Mouse (Mus musculus) neural tube, embryonic 13.5 days (tissue): ENCODE measurements at regions not wholly inside any gene's neighbourhood (a gene's known extent, or its start where the extent isn't known, plus 50 kb on each side); places are given as distances from the start of the nearest gene placed in this dataset.

Source experiments
- ATAC-seq: fragments of 200-750 bp; cut with Nextera tagmentation; 2 replicates; pipeline ENCODE4 v1.8.0; 2017; ENCODE audit warnings: low read depth, mild to moderate bottlenecking, moderate TSS enrichment, moderate library complexity
- H3K27ac ChIP-seq: fragments of 300-500 bp; sonication (generic); replicated peaks from 2 replicates; pipeline ENCODE4 v1.5.1; 2015; ENCODE audit warnings: moderate library complexity, mild to moderate bottlenecking, inconsistent platforms
- H3K27me3 ChIP-seq: fragments of 300-500 bp; sonication (generic); 2 replicates; pipeline ENCODE4 v1.6.1; 2015; ENCODE audit warnings: mild to moderate bottlenecking, inconsistent platforms
- H3K36me3 ChIP-seq: fragments of 300-500 bp; sonication (generic); 2 replicates; pipeline ENCODE4 v1.6.1; 2015; ENCODE audit warnings: mild to moderate bottlenecking, inconsistent platforms
- H3K4me1 ChIP-seq: fragments of 300-500 bp; sonication (generic); replicated peaks from 2 replicates; pipeline ENCODE4 v1.6.1; 2015; ENCODE audit warnings: inconsistent platforms
- H3K4me2 ChIP-seq: fragments of 300-500 bp; sonication (generic); 2 replicates; pipeline ENCODE4 v1.6.1; 2015; ENCODE audit warnings: inconsistent platforms, mild to moderate bottlenecking, moderate library complexity
- H3K4me3 ChIP-seq: fragments of 300-500 bp; sonication (generic); 2 replicates; pipeline ENCODE4 v1.5.1; 2015; ENCODE audit warnings: mild to moderate bottlenecking, inconsistent platforms
- H3K9ac ChIP-seq: fragments of 300-500 bp; sonication (generic); 2 replicates; pipeline ENCODE4 v1.6.1; 2015; ENCODE audit warnings: moderate library complexity, mild to moderate bottlenecking, inconsistent platforms
- H3K9me3 ChIP-seq: fragments of 300-500 bp; sonication (generic); 2 replicates; pipeline ENCODE4 v1.6.1; 2016; ENCODE audit warnings: inconsistent platforms
- WGBS: fragments of 180-500 bp; shearing (Covaris S2); methylation state at CpG from one replicate; pipeline ENCODE4 v1.1.7; 2015; 5-methylcytosine and 5-hydroxymethylcytosine counted together

GRCm38 (mm10) chr17:14610791-14611522 lies 83.1 kb downstream of the Thbs2 start:
- H3K9me3 ChIP-seq: no peaks in the 10 kb centered on the region
- H3K4me3 ChIP-seq: no peak overlapping the region
- H3K27ac ChIP-seq: no peak overlapping the region
- no peak overlapping the region for H3K9ac ChIP-seq
- 87% methylated on average over 4 of the region's 4 CpGs for WGBS
- no peaks in the 10 kb centered on the region for H3K36me3 ChIP-seq
- no peak overlapping the region for H3K4me2 ChIP-seq
- no peaks in the 10 kb centered on the region for H3K4me1 ChIP-seq
- no peaks in the 10 kb centered on the region for H3K27me3 ChIP-seq
- no peak for ATAC-seq

GRCm38 (mm10) chr17:14608845-14609244 lies 85.2 kb downstream of the Thbs2 start:
- no peaks in the 10 kb centered on the region for H3K9me3 ChIP-seq
- no peak overlapping the region for H3K9ac ChIP-seq
- H3K27me3 ChIP-seq: no peaks in the 10 kb centered on the region
- no peaks in the 10 kb centered on the region for H3K4me1 ChIP-seq
- ATAC-seq: no peak
- 83% methylated on average over 4 of the region's 4 CpGs for WGBS
- H3K4me3 ChIP-seq: no peak overlapping the region
- H3K36me3 ChIP-seq: no peaks in the 10 kb centered on the region
- no peak overlapping the region for H3K4me2 ChIP-seq
- H3K27ac ChIP-seq: no peak overlapping the region

- Histone ChIP-seq H3K9ac (no peak overlapping the region), H3K27me3 (no peaks in the 10 kb centered on the region), H3K9me3 (no peaks in the 10 kb centered on the region), H3K4me1 (no peaks in the 10 kb centered on the region), H3K27ac (no peak overlapping the region), H3K4me2 (no peak overlapping the region), H3K4me3 (no peak overlapping the region), H3K36me3 (no peaks in the 10 kb centered on the region)
- WGBS: 77% methylated on average over 5 of the region's 5 CpGs
- no peak for ATAC-seq
These were observed 87.6 kb downstream of the Thbs2 start for GRCm38 (mm10) chr17:14606356-14606989.

GRCm38 (mm10) chr17:14599681-14600080 lies 94.4 kb downstream of the Thbs2 start:
- Histone ChIP-seq H3K9me3 (no peaks in the 10 kb centered on the region), H3K27ac (no peak overlapping the region), H3K4me2 (no peak overlapping the region), H3K4me1 (no peaks in the 10 kb centered on the region), H3K9ac (no peak overlapping the region), H3K36me3 (no peaks in the 10 kb centered on the region), H3K27me3 (no peaks in the 10 kb centered on the region), H3K4me3 (no peak overlapping the region)
- WGBS: 71% methylated on average over 10 of the region's 10 CpGs
- no peak for ATAC-seq

- H3K4me2 ChIP-seq: no peak overlapping the region
- H3K36me3 ChIP-seq: no peaks in the 10 kb centered on the region
- no peak overlapping the region for H3K4me3 ChIP-seq
- H3K27ac ChIP-seq: no peak overlapping the region
- H3K4me1 ChIP-seq: no peaks in the 10 kb centered on the region
- no peaks in the 10 kb centered on the region for H3K9me3 ChIP-seq
- H3K27me3 ChIP-seq: no peaks in the 10 kb centered on the region
- ATAC-seq: no peak
- no peak overlapping the region for H3K9ac ChIP-seq
- WGBS: 89% methylated on average over 7 of the region's 7 CpGs
These were observed 97.6 kb downstream of the Thbs2 start for GRCm38 (mm10) chr17:14596470-14596869.

- H3K27ac ChIP-seq: no peak overlapping the region
- ATAC-seq: no peak
- no peaks in the 10 kb centered on the region for H3K4me1 ChIP-seq
- no peaks in the 10 kb centered on the region for H3K9me3 ChIP-seq
- H3K27me3 ChIP-seq: no peaks in the 10 kb centered on the region
- WGBS: 86% methylated on average over 7 of the region's 7 CpGs
- no peak overlapping the region for H3K4me3 ChIP-seq
- H3K4me2 ChIP-seq: no peak overlapping the region
- H3K36me3 ChIP-seq: no peaks in the 10 kb centered on the region
- H3K9ac ChIP-seq: no peak overlapping the region
These were observed 98.5 kb downstream of the Thbs2 start for GRCm38 (mm10) chr17:14595525-14595924.

GRCm38 (mm10) chr17:14588086-14588817 lies 105.8 kb downstream of the Thbs2 start:
- H3K27ac ChIP-seq: no peak overlapping the region
- no peaks in the 10 kb centered on the region for H3K9me3 ChIP-seq
- no peaks in the 10 kb centered on the region for H3K4me1 ChIP-seq
- ATAC-seq: no peak
- no peak overlapping the region for H3K4me2 ChIP-seq
- H3K9ac ChIP-seq: no peak overlapping the region
- H3K27me3 ChIP-seq: no peaks in the 10 kb centered on the region
- WGBS: 87% methylated on average over 12 of the region's 12 CpGs
- H3K36me3 ChIP-seq: no peaks in the 10 kb centered on the region
- no peak overlapping the region for H3K4me3 ChIP-seq

- 85% methylated on average over 3 of the region's 3 CpGs for WGBS
- H3K9ac ChIP-seq: no peak overlapping the region
- no peak for ATAC-seq
- no peaks in the 10 kb centered on the region for H3K4me1 ChIP-seq
- no peaks in the 10 kb centered on the region for H3K36me3 ChIP-seq
- no peak overlapping the region for H3K27ac ChIP-seq
- no peaks in the 10 kb centered on the region for H3K27me3 ChIP-seq
- H3K9me3 ChIP-seq: no peaks in the 10 kb centered on the region
- H3K4me2 ChIP-seq: no peak overlapping the region
- no peak overlapping the region for H3K4me3 ChIP-seq
These were observed 114.4 kb downstream of the Thbs2 start for GRCm38 (mm10) chr17:14579671-14580070.

GRCm38 (mm10) chr17:14578721-14579120 lies 115.3 kb downstream of the Thbs2 start:
- H3K9ac ChIP-seq: no peak overlapping the region
- H3K4me3 ChIP-seq: no peak overlapping the region
- no peak overlapping the region for H3K4me2 ChIP-seq
- H3K36me3 ChIP-seq: no peaks in the 10 kb centered on the region
- ATAC-seq: no peak
- no peaks in the 10 kb centered on the region for H3K9me3 ChIP-seq
- no peaks in the 10 kb centered on the region for H3K4me1 ChIP-seq
- 90% methylated on average over 1 of the region's 1 CpGs for WGBS
- no peak overlapping the region for H3K27ac ChIP-seq
- H3K27me3 ChIP-seq: no peaks in the 10 kb centered on the region

GRCm38 (mm10) chr17:14578194-14578593 lies 115.8 kb downstream of the Thbs2 start:
- ATAC-seq: no peak
- H3K27ac ChIP-seq: no peak overlapping the region
- no peaks in the 10 kb centered on the region for H3K9me3 ChIP-seq
- no peaks in the 10 kb centered on the region for H3K4me1 ChIP-seq
- no peak overlapping the region for H3K4me3 ChIP-seq
- H3K27me3 ChIP-seq: no peaks in the 10 kb centered on the region
- no peaks in the 10 kb centered on the region for H3K36me3 ChIP-seq
- H3K4me2 ChIP-seq: no peak overlapping the region
- H3K9ac ChIP-seq: no peak overlapping the region
- 63% methylated on average over 3 of the region's 3 CpGs for WGBS

GRCm38 (mm10) chr17:14576159-14576558 lies 117.9 kb downstream of the Thbs2 start:
- no peak for ATAC-seq
- Histone ChIP-seq H3K27ac (no peak overlapping the region), H3K4me3 (no peak overlapping the region), H3K9ac (no peak overlapping the region), H3K36me3 (no peaks in the 10 kb centered on the region), H3K4me2 (no peak overlapping the region), H3K9me3 (no peaks in the 10 kb centered on the region), H3K27me3 (no peaks in the 10 kb centered on the region), H3K4me1 (no peaks in the 10 kb centered on the region)
- WGBS: 92% methylated on average over 2 of the region's 2 CpGs

GRCm38 (mm10) chr17:14571143-14571542 lies 122.9 kb downstream of the Thbs2 start:
- no peaks in the 10 kb centered on the region for H3K27me3 ChIP-seq
- ATAC-seq: no peak
- H3K9me3 ChIP-seq: no peaks in the 10 kb centered on the region
- no peaks in the 10 kb centered on the region for H3K36me3 ChIP-seq
- WGBS: 90% methylated on average over 7 of the region's 7 CpGs
- H3K4me1 ChIP-seq: no peaks in the 10 kb centered on the region
- H3K4me2 ChIP-seq: no peak overlapping the region
- no peak overlapping the region for H3K9ac ChIP-seq
- no peak overlapping the region for H3K27ac ChIP-seq
- H3K4me3 ChIP-seq: no peak overlapping the region
